In genomic region chr13:45903519-45904274, GRCm38 (mm10) we compare ENCODE assay signal across 11 mouse cellular contexts.
DNase-seq lines count a peak whose midpoint lies in the region; ATAC-seq and TF ChIP-seq lines count a peak whose summit lies in the region.
"Had no signal": no experiment of that assay in that cellular context is flagged by ENCODE, and none has a peak within 500 bp of the region (broad histone marks: within the 10 kb centered on the region; RNA-seq: fewer than 3 reads in every experiment).

No protein-coding gene starts in this region.

- peaks cover 20% of the 10 kb centered on the region for H3K4me1 ChIP-seq in lung, embryonic 16.5 days (replicated peaks; ENCODE audit: control insufficient read depth, insufficient read depth, low read length)
- peaks cover 7% of the 10 kb centered on the region for H3K4me1 ChIP-seq in lung, adult 2 months (ENCODE audit: control insufficient read depth, insufficient read depth, low read length)
- H3K4me1 ChIP-seq in stomach, embryonic 14.5 days (ENCODE audit: control insufficient read depth, insufficient read depth, low read length): peaks cover 3% of the 10 kb centered on the region; the same call in 1 of the 2 replicates
- peaks cover 7% of the 10 kb centered on the region; the same call in 1 of the 2 replicates for H3K4me1 ChIP-seq in midbrain, embryonic 14.5 days (ENCODE audit: control insufficient read depth, insufficient read depth, low read length)

- no peak overlapping the region for H3K4me3 ChIP-seq in lung, embryonic 16.5 days (ENCODE audit: low read length)
- no peak overlapping the region for H3K4me3 ChIP-seq in lung, adult 2 months (replicated peaks; ENCODE audit: extremely low read depth, low read depth, low read length)
- H3K4me3 ChIP-seq in stomach, embryonic 14.5 days (ENCODE audit: low read depth, low read length): no peak overlapping the region
- no peak overlapping the region for H3K4me3 ChIP-seq in midbrain, embryonic 14.5 days (replicated peaks; ENCODE audit: low read depth, low read length)

- no peak overlapping the region for H3K9ac ChIP-seq in lung, embryonic 16.5 days (ENCODE audit: low read length)
- no peak overlapping the region for H3K9ac ChIP-seq in stomach, embryonic 14.5 days (replicated peaks; ENCODE audit: low read depth, low read length)
- no peak overlapping the region for H3K9ac ChIP-seq in midbrain, embryonic 14.5 days (replicated peaks; ENCODE audit: low read length)

- no peak for DNase-seq in lung, adult 2 months
- peak; percentile 47 for DNase-seq in c-Kit-positive CD71-positive TER-119-positive erythroid progenitor cells, embryonic 14.5 days (ENCODE audit: low spot score)
- peak; percentile 54 to 76 for DNase-seq in kidney, postnatal 36 days
- DNase-seq in thymus, postnatal 10 days (ENCODE audit: low spot score in 2 of 2): no peak
- no peak for DNase-seq in midbrain, embryonic 14.5 days
- DNase-seq in left cerebral cortex, adult 11 months (ENCODE audit: low spot score): no peak
- DNase-seq: cerebellum, adult 9-11 months; layer of hippocampus, adult 9-11 months; right cerebral cortex, postnatal 14 days had no signal

- H3K27me3 ChIP-seq in lung, embryonic 16.5 days (ENCODE audit: control insufficient read depth, insufficient read depth, low read depth, low read length): no peaks in the 10 kb centered on the region
- no peaks in the 10 kb centered on the region for H3K27me3 ChIP-seq in stomach, embryonic 14.5 days (ENCODE audit: control insufficient read depth, insufficient read depth, low read length)
- no peaks in the 10 kb centered on the region for H3K27me3 ChIP-seq in midbrain, embryonic 14.5 days (ENCODE audit: control insufficient read depth, insufficient read depth, low read length)

- H3K27ac ChIP-seq in lung, embryonic 16.5 days (ENCODE audit: low read length): 0 out of 2 replicates have a peak overlapping the region, but pooled peaks have one; percentile 4
- no peak overlapping the region for H3K27ac ChIP-seq in stomach, embryonic 14.5 days (ENCODE audit: low read length)
- H3K27ac ChIP-seq in midbrain, embryonic 14.5 days (replicated peaks; ENCODE audit: low read depth, low read length): no peak overlapping the region

- H3K4me2 ChIP-seq in lung, embryonic 16.5 days (ENCODE audit: low read depth, low read length): no peak overlapping the region
- H3K4me2 ChIP-seq in stomach, embryonic 14.5 days (replicated peaks; ENCODE audit: low read depth, low read length): no peak overlapping the region
- H3K4me2 ChIP-seq in midbrain, embryonic 14.5 days (ENCODE audit: low read length): no peak overlapping the region

- TF ChIP-seq POLR2A in lung, adult 2 months (IDR thresholded peaks at IDR 0.05; ENCODE audit: borderline replicate concordance, extremely low read depth, low read depth, low read length): no peak

- H3K36me3 ChIP-seq in lung, embryonic 16.5 days (ENCODE audit: control insufficient read depth, insufficient read depth, low read length): peaks cover 3% of the 10 kb centered on the region; the same call in 1 of the 2 replicates
- no peaks in the 10 kb centered on the region for H3K36me3 ChIP-seq in stomach, embryonic 14.5 days (ENCODE audit: control insufficient read depth, insufficient read depth, low read length)
- no peaks in the 10 kb centered on the region for H3K36me3 ChIP-seq in midbrain, embryonic 14.5 days (ENCODE audit: control insufficient read depth, insufficient read depth, low read length)

- ATAC-seq in lung, embryonic 16.5 days (ENCODE audit: low read depth): no peak
- ATAC-seq in stomach, embryonic 14.5 days (ENCODE audit: insufficient number of reproducible peaks, insufficient read depth, low FRiP score, low read depth): peak; percentile 72; the same call in 1 of the 2 replicates
- ATAC-seq in midbrain, embryonic 14.5 days (ENCODE audit: low FRiP score, low TSS enrichment): no peak

- no peaks in the 10 kb centered on the region for H3K9me3 ChIP-seq in lung, embryonic 16.5 days (ENCODE audit: control insufficient read depth, low read length)
- no peaks in the 10 kb centered on the region for H3K9me3 ChIP-seq in stomach, embryonic 14.5 days (ENCODE audit: control insufficient read depth, low read depth, low read length)
- H3K9me3 ChIP-seq in midbrain, embryonic 14.5 days (ENCODE audit: control insufficient read depth, low read length): no peaks in the 10 kb centered on the region

- no peak for TF ChIP-seq CTCF in lung, adult 2 months (IDR thresholded peaks at IDR 0.05; ENCODE audit: insufficient read depth, low read length)

- 63% methylated on average over 12 of the region's 12 CpGs for WGBS in lung, embryonic 16.5 days
- 60% methylated on average over 12 of the region's 12 CpGs for WGBS in lung, adult 2 months
- 71% methylated on average over 12 of the region's 12 CpGs for WGBS in stomach, embryonic 14.5 days
- WGBS in midbrain, embryonic 14.5 days: 81% methylated on average over 12 of the region's 12 CpGs

Comparison
In these comparisons a context has a peak if more than half of its experiments do, and no peak if none do; other contexts are left out.
1. DNase-seq: peak in c-Kit-positive CD71-positive TER-119-positive erythroid progenitor cells, embryonic 14.5 days (single experiment) and kidney, postnatal 36 days (2 of 2); none in lung, adult 2 months (single experiment), thymus, postnatal 10 days (0 of 2), midbrain, embryonic 14.5 days (single experiment) and left cerebral cortex, adult 11 months (single experiment).